Mouse (Mus musculus): ENCODE data around the gene Pabpn1. TPM values are rescaled to one million over a fixed set of nuclear protein-coding genes. Genes with fewer than 3 reads are reported as not detected.

Pabpn1 gene
- polyA plus RNA-seq (2015; fragmentation: Nextera tagmentation; extraction: Ambion mirVana) = 150 and 168 TPM in 2 replicates

GRCm38 (mm10) chr14:54892200-54892599 is at the start of gene Pabpn1:
Gene Pabpn1, plus strand, starts transcription at chr14:54892500.

DNA sequence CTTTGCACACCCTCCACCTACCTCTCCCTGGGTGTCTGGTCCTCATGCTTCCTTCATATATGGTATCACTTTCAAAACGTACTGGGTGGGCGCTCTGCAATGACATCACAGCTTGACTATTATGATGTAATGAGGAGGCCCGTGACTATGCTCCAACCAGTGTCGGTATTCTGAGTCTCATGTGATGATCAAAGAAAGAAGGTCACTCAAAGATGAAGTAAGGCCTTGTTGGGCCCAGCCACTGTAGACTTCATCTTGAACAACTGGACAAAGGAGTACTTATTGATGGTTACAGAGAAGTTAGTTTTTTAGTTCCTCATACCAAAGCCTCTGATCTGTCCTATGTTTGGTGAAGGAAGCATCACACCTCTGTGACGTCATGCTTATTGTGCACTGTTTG is 21.4 kb upstream of the Pabpn1 start, which contains the start of gene Homez:
Gene Homez (minus strand): TSS at position 101 of the 400 bp plus-strand sequence.

GRCm38 (mm10) chr14:54877048-54877715 is 15.1 kb upstream of the Pabpn1 start, which contains the start of gene Ppp1r3e:
Gene Ppp1r3e, minus strand, starts transcription at chr14:54877550.

GRCm38 (mm10) chr14:54883154-54884021 is 8.9 kb upstream of the Pabpn1 start, which contains the start of the genes Bcl2l2 and Gm20521:
Gene Bcl2l2, plus strand, starts transcription at chr14:54883377.
Gene Gm20521, plus strand, starts transcription at chr14:54883441.

DNA sequence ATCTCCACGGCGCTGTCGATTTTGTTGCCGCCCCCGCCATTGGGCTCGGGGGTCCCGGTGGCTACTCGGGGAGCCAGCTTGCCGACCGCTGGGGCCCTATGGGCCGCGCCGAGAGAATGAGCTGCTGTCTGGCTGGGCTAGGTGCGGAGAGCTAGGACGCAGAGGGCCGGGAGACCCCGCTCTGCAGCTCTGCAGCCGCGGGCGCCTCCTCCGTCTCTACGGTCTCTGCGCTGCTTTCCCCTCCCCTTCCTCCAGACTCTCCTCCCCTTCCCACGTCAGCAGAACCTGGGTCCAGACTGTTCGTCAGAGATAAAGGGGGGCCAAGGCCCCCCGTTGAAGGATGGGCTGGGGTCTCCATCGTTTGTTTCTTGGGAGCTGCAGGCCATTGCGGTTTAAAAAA is 20.6 kb downstream of the Pabpn1 start, which contains the start of gene Slc22a17:
Gene Slc22a17 (minus strand): TSS at position 247 of the 400 bp plus-strand sequence.

DNA sequence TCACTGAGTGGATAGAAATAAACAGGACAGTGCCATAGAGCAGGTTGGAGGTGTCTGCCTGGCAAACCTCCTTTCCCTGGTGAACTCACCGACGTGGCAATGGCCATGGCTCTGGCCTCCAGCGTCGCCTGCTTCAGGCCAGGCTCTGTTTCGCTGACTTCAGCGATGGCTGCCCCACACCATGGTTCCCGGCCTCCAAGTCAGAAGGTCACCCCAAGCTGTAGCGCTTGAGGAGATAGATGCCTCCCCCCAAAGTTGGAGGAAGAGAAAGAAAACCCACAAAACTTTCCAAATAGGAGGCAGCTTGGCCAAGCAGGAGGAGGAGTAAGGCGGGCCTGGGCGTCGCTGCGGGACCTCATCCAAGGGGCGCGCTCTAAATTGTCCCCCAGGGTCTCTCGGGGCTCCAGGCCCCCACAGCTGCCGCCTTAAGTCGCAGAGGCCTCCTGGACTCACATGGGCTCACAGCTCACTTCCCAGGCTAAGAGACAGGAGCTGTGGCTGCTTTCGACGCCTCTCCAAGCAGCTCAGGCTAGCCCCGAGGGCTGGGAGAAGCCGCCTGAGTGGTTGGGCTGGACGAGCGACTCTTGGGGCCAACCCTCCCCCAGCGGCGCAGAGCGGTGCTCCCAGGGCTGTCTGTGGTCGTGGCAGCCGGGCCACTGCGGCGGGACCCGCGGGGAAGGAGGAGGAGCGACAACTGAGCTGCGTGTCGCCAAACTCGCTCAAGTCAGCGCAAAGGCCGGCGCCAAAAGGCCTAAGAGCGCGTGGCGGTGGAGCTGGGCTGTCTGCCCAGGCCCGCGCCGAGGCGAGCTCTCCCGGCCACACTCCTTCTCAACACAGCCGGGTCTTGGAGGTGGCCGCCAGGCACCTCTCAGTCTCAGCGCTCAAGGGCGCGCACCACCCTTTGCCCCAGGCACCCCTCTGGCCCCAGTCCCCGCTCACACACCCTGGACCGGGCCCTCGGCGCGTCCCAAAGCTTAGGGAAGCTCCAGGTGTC is 33.3 kb downstream of the Pabpn1 start, which contains the start of gene Efs:
Gene Efs (minus strand): TSS at position 778 of the 994 bp plus-strand sequence.

DNA sequence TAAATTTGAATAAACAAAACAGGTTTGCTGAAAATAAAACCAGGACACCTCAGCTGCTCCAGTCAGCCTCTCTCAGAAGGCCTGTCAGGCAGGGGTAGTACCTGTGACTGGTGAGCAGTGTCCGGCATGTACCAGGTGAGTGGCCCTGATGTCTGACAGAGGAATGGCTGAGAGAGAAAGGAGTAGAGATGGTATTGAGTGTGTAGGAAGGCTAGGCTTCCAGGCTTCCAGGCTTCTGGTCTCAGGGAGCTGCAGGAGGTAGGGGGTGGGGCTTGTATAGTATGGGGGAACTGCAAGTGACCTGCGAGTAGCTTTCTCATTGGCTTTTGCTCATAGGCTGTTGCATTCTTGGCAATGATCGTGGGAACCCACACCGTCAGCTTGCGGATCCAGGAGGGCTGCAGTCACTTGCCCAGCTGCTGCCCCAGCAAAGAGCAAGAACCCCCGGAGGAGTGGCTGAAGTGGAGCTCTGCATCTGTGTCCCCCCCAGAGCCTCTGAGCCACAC is 40.4 kb downstream of the Pabpn1 start, which contains the start of gene Il25:
Gene Il25 (plus strand): TSS at position 51 of the 506 bp plus-strand sequence.

DNA sequence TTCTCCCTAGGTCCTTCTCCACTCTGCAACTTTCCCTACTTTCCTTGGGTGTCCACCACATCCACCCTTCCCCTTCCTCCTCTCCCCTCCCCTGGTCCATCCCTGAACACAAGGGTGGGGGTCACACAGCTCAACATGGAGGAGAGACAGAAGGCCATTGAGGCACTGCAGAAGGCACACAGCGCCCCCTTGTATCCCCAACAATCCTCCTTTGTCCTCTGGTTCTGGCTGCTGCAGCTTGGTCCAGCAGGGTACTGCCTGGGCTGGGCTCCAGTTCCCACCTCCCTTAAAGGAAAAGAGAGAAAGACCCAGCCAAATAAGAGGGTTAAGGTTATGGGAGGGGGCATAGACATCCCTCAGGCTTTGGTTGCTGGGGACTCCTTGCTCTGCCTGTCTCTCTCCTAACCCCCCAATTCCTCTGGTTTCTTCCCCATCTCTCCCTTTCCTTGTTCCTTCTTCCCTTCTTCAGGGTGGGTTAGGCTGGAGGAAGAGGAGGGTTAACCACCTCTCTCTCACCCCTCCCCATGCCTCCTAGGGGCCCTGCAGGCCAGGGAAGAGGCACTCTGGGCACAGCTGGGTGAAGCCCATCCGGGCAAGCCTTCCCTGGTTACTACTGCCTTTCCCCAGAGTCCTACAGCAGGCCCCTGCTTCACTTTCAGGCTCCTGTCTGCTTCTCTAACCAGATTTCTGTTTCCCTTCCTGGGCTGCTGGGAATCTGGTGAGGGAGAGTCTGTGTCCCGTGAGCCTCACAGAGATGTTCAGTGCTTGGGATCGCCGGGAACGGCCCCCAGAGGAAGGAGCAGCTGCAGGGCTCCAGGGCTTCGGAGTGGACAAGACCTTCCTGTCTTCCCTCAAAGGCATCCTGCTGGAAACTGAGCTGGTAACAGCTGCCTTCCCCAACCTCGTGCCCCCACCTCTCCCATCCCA is 43.9 kb downstream of the Pabpn1 start, which contains the start of gene Cmtm5:
Gene Cmtm5 (plus strand): TSS at position 358 of the 927 bp plus-strand sequence.

Other genes with a start within 250 kb of the Pabpn1 start
- 61.4 and 65.9 TPM in 2 replicates for gene 1700123O20Rik, start 206.3 kb upstream of the Pabpn1 start, polyA plus RNA-seq (2015; fragmentation: Nextera tagmentation; extraction: Ambion mirVana)
- gene Acin1, start 205.6 kb upstream of the Pabpn1 start, polyA plus RNA-seq (2015; fragmentation: Nextera tagmentation; extraction: Ambion mirVana) = 92.8 and 99.3 TPM in 2 replicates
- gene Gm29776, start 193.7 kb upstream of the Pabpn1 start, polyA plus RNA-seq (2015; fragmentation: Nextera tagmentation; extraction: Ambion mirVana) = 0.22 and 0.23 TPM in 2 replicates
- gene Cebpe, start 180.3 kb upstream of the Pabpn1 start, polyA plus RNA-seq (2015; fragmentation: Nextera tagmentation; extraction: Ambion mirVana) = 0.17 TPM in 1 of 2 replicates, not detected in the other
- gene Slc7a8, start 110.6 kb upstream of the Pabpn1 start, polyA plus RNA-seq (2015; fragmentation: Nextera tagmentation; extraction: Ambion mirVana) = 5.2 and 6.2 TPM in 2 replicates
- not detected in 2 replicates for gene Rnf212b, start 78.4 kb upstream of the Pabpn1 start, polyA plus RNA-seq (2015; fragmentation: Nextera tagmentation; extraction: Ambion mirVana)
- 8.5 and 10.5 TPM in 2 replicates for gene Homez, start 21.5 kb upstream of the Pabpn1 start, polyA plus RNA-seq (2015; fragmentation: Nextera tagmentation; extraction: Ambion mirVana)
- 7.9 and 8.4 TPM in 2 replicates for gene Ppp1r3e, start 14.9 kb upstream of the Pabpn1 start, polyA plus RNA-seq (2015; fragmentation: Nextera tagmentation; extraction: Ambion mirVana)
- 4.3 and 5.6 TPM in 2 replicates for gene Bcl2l2, start 9.1 kb upstream of the Pabpn1 start, polyA plus RNA-seq (2015; fragmentation: Nextera tagmentation; extraction: Ambion mirVana)
- gene Gm20521, start 9.1 kb upstream of the Pabpn1 start, polyA plus RNA-seq (2015; fragmentation: Nextera tagmentation; extraction: Ambion mirVana) = not detected in 2 replicates
- 466 and 485 TPM in 2 replicates for gene Slc22a17, start 20.6 kb downstream of the Pabpn1 start, polyA plus RNA-seq (2015; fragmentation: Nextera tagmentation; extraction: Ambion mirVana)
- gene Efs, start 33.6 kb downstream of the Pabpn1 start, polyA plus RNA-seq (2015; fragmentation: Nextera tagmentation; extraction: Ambion mirVana) = 14.2 and 14.9 TPM in 2 replicates
- 0.43 and 0.81 TPM in 2 replicates for gene Il25, start 40.2 kb downstream of the Pabpn1 start, polyA plus RNA-seq (2015; fragmentation: Nextera tagmentation; extraction: Ambion mirVana)
- 73.0 and 76.3 TPM in 2 replicates for gene Cmtm5, start 43.8 kb downstream of the Pabpn1 start, polyA plus RNA-seq (2015; fragmentation: Nextera tagmentation; extraction: Ambion mirVana)
- gene Myh6, start 74.4 kb downstream of the Pabpn1 start, polyA plus RNA-seq (2015; fragmentation: Nextera tagmentation; extraction: Ambion mirVana) = 1.7 and 2.0 TPM in 2 replicates
- gene Gm17428, start 84.4 kb downstream of the Pabpn1 start, polyA plus RNA-seq (2015; fragmentation: Nextera tagmentation; extraction: Ambion mirVana) = not detected in 2 replicates
- 4.2 and 4.5 TPM in 2 replicates for gene Myh7, start 102.1 kb downstream of the Pabpn1 start, polyA plus RNA-seq (2015; fragmentation: Nextera tagmentation; extraction: Ambion mirVana)
- gene Ngdn, start 123.0 kb downstream of the Pabpn1 start, polyA plus RNA-seq (2015; fragmentation: Nextera tagmentation; extraction: Ambion mirVana) = 46.3 and 47.4 TPM in 2 replicates
- gene Zfhx2, start 199.8 kb downstream of the Pabpn1 start, polyA plus RNA-seq (2015; fragmentation: Nextera tagmentation; extraction: Ambion mirVana) = 11.3 and 14.4 TPM in 2 replicates
- 25.0 and 26.2 TPM in 2 replicates for gene Thtpa, start 202.3 kb downstream of the Pabpn1 start, polyA plus RNA-seq (2015; fragmentation: Nextera tagmentation; extraction: Ambion mirVana)
- 3.7 and 4.3 TPM in 2 replicates for gene Ap1g2, start 214.1 kb downstream of the Pabpn1 start, polyA plus RNA-seq (2015; fragmentation: Nextera tagmentation; extraction: Ambion mirVana)
- gene Jph4, start 224.4 kb downstream of the Pabpn1 start, polyA plus RNA-seq (2015; fragmentation: Nextera tagmentation; extraction: Ambion mirVana) = 40.1 and 45.6 TPM in 2 replicates

Measured in neural tube, postnatal 0 days (tissue).